Comparison of ENCODE assay signal across 9 mouse cellular contexts in the genomic region with DNA sequence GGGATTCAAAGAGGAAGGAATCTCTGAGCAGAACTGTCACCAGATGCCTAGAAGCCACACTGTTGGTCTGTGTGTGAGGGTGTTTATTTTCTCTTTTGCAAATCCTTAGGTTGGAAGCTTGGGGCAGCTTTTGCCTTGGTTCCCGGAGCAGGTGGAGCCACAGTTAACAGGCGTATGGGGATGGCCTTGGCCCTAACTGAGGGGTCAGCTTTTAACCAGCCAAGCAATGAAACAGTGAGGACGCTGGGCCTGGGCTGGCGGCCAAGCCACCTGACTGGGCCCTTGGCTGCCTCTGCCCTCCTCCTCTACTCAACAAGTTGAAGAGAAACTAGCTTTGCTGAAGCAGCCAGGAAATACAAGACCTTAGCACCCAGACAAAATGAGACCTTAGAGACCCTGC. TPM values are rescaled to one million over a fixed set of nuclear protein-coding genes. Genes with fewer than 3 reads are reported as not detected.
DNase-seq lines count a peak whose midpoint lies in the region; TF ChIP-seq lines count a peak whose summit lies in the region.
"Had no signal": no experiment of that assay in that cellular context is flagged by ENCODE, and none has a peak within 500 bp of the region (broad histone marks: within the 10 kb centered on the region; RNA-seq: fewer than 3 reads in every experiment).

A gene (minus strand): TSS at position 105 of the 400 bp plus-strand sequence.

- TF ChIP-seq POLR2A in thymus, adult 2 months (IDR thresholded peaks at IDR 0.05; ENCODE audit: control insufficient read depth, extremely low read depth, insufficient read depth, low read length, poor library complexity), result no peak

- no peaks in the 10 kb centered on the region for H3K36me3 ChIP-seq in thymus, adult 2 months (ENCODE audit: control insufficient read depth, insufficient read depth, low read length)

- no peak within 1 kb of the TSS for H3K27ac ChIP-seq in thymus, adult 2 months (ENCODE audit: control insufficient read depth, insufficient read depth, low read length)
- H3K27ac ChIP-seq: macrophage had no signal

- no peak for TF ChIP-seq CTCF in thymus, adult 2 months (IDR thresholded peaks at IDR 0.05; ENCODE audit: borderline replicate concordance, control insufficient read depth, extremely low read depth, insufficient read depth, low read length, poor library complexity)

- intact Hi-C loops in left cerebral cortex, postnatal 25 days (cut with DNase I), result no loop called here

- H3K4me1 ChIP-seq in thymus, adult 2 months (replicated peaks; ENCODE audit: control insufficient read depth, insufficient read depth, low read length), result no peaks in the 10 kb centered on the region

- no peaks in the 10 kb centered on the region for H3K27me3 ChIP-seq in thymus, adult 2 months (ENCODE audit: control insufficient read depth, insufficient read depth, low read length)

- DNase-seq in adrenal gland, adult (ENCODE audit: inconsistent age in 2 of 2, low spot score in 1 of 2), result peak; percentile 92 to 95
- peak; percentile 44 to 48 for DNase-seq in cerebellum, adult 18-20 months
- DNase-seq in gastrocnemius, postnatal 25 days, result peak; percentile 74
- DNase-seq in kidney, adult 18-20 months, result peak; percentile 94
- DNase-seq in left cerebral cortex, postnatal 25 days (ENCODE audit: low spot score in 2 of 2), result peak; percentile 60 to 65
- peak; percentile 78 for DNase-seq in ovary, adult 18-20 months (ENCODE audit: low spot score)
- no peak for DNase-seq in thymus, adult 2 months
- no peak for DNase-seq in yolk sac, embryonic 10.5 days (ENCODE audit: low spot score)

- WGBS in thymus, adult 2 months, result 77% methylated on average over 4 of the region's 4 CpGs

- H3K4me3 ChIP-seq in thymus, adult 2 months (ENCODE audit: control insufficient read depth, insufficient read depth, low read length), result no peak within 1 kb of the TSS

RNA-seq across cellular contexts. Expression of the gene that starts here (rescaled TPM):
- total RNA-seq in gastrocnemius, postnatal 25 days (2021), result 1 to 10 TPM in 1 of 2 experiments, under 1 TPM in 1; 0.05 to 1.7 TPM
- total RNA-seq in left cerebral cortex, postnatal 25 days (2021), result 1 to 10 TPM; 7.7 to 8.1 TPM
- polyA plus RNA-seq in thymus, adult 2 months (2012; rRNA removed), result 6.3 and 8.2 TPM in 2 replicates
- polyA plus RNA-seq: macrophage had no signal

Comparison
In these comparisons a context has a peak if more than half of its experiments do, and no peak if none do; other contexts are left out.
1. DNase-seq: peak in adrenal gland, adult (2 of 2), cerebellum, adult 18-20 months (2 of 2), gastrocnemius, postnatal 25 days (single experiment), kidney, adult 18-20 months (single experiment), left cerebral cortex, postnatal 25 days (2 of 2) and ovary, adult 18-20 months (single experiment); none in thymus, adult 2 months (single experiment) and yolk sac, embryonic 10.5 days (single experiment).